Mouse (Mus musculus) neural tube, embryonic 15.5 days (tissue): ENCODE results near the gene Adam12. TPM values are rescaled to one million over a fixed set of nuclear protein-coding genes. Genes with fewer than 3 reads are reported as not detected.

ENCODE experiments used
- ATAC-seq: fragments of 200-750 bp; cut with Nextera tagmentation; 2 replicates; pipeline ENCODE4 v1.8.0; 2017; ENCODE audit warnings: mild to moderate bottlenecking, moderate TSS enrichment, moderate library complexity; ENCODE audit not compliant: low FRiP score
- H3K27ac ChIP-seq: fragments of 300-500 bp; sonication (generic); replicated peaks from 2 replicates; pipeline ENCODE4 v1.5.1; 2015; ENCODE audit warnings: mild to moderate bottlenecking, inconsistent platforms
- H3K27me3 ChIP-seq: fragments of 300-500 bp; sonication (generic); replicated peaks from 2 replicates; pipeline ENCODE4 v1.6.1; 2015; ENCODE audit warnings: inconsistent platforms
- H3K36me3 ChIP-seq: fragments of 300-500 bp; sonication (generic); 2 replicates; pipeline ENCODE4 v1.6.1; 2015; ENCODE audit warnings: inconsistent platforms
- H3K4me1 ChIP-seq: fragments of 300-500 bp; sonication (generic); 2 replicates; pipeline ENCODE4 v1.6.1; 2015; ENCODE audit warnings: inconsistent platforms
- H3K4me2 ChIP-seq: fragments of 300-500 bp; sonication (generic); 2 replicates; pipeline ENCODE4 v1.6.1; 2015; ENCODE audit warnings: inconsistent platforms, mild to moderate bottlenecking, moderate library complexity
- H3K4me3 ChIP-seq: fragments of 300-500 bp; sonication (generic); replicated peaks from 2 replicates; pipeline ENCODE4 v1.5.1; 2015; ENCODE audit warnings: mild to moderate bottlenecking, inconsistent platforms
- H3K9ac ChIP-seq: fragments of 300-500 bp; sonication (generic); replicated peaks from 2 replicates; pipeline ENCODE4 v1.6.1; 2015; ENCODE audit warnings: mild to moderate bottlenecking, inconsistent platforms
- H3K9me3 ChIP-seq: fragments of 300-500 bp; sonication (generic); replicated peaks from 2 replicates; pipeline ENCODE4 v1.6.1; 2016; ENCODE audit warnings: inconsistent platforms
- WGBS: fragments of 180-500 bp; shearing (Covaris S2); methylation state at CpG from one replicate; pipeline ENCODE4 v1.1.7; 2015; ENCODE audit warnings: mixed read lengths; 5-methylcytosine and 5-hydroxymethylcytosine counted together
- polyA plus RNA-seq: library from polyadenylated mRNA; unstranded; fragments of >200 nt; fragmentation: Nextera tagmentation; extraction: Ambion mirVana; gene quantifications from 2 replicates; pipeline ENCODE4 v1.2.1, GENCODE M21; 2015

Gene Adam12
- polyA plus RNA-seq, 1 experiment from 2014 or later: 3.7 TPM

DNA sequence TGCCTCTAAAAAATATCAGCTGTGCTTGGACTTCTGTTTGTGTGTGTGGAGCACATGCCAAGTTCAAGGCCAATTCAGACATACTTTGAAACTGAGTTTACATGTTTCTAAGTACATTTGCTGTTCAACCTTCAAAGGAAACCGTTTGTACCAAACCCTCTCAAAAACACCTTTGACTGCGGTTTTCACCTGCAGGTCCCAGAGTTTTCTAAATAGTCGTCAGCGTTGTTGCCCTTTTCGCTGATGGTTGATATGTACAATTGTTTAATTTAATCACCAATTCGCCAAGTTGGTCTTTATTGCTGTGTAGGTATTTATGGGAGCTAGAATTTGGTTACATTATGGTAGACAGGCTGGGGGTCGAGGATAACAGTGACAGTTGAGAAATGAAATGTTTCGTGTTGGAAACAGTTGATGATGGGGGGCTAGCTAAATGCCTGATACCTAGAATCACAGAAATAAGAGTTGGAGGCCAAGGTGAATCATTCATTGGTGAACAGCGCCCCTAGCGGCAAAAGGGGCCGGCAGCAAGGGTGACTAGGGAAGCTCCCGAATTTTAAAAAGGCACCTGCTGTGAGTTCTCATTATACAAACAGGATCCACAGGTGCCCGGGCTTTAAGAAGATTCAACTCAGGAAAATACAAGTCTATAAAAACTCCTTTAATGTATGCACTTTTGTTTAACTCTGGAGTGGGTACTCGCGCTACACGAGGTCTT, 8.3 kb downstream of the Adam12 start:
- Histone ChIP-seq H3K27me3 (peaks cover 21% of the 10 kb centered on the region; the same call in 1 of the 2 replicates), H3K36me3 (no peaks in the 10 kb centered on the region), H3K4me3 (peak overlapping the region; percentile 68), H3K27ac (no peak overlapping the region), H3K4me1 (peaks cover 29% of the 10 kb centered on the region), H3K9me3 (no peaks in the 10 kb centered on the region), H3K9ac (peak overlapping the region; percentile 59; the same call in 1 of the 2 replicates), H3K4me2 (peak overlapping the region; percentile 96)
- 29% methylated on average over 16 of the region's 16 CpGs for WGBS
- no peak for ATAC-seq

DNA sequence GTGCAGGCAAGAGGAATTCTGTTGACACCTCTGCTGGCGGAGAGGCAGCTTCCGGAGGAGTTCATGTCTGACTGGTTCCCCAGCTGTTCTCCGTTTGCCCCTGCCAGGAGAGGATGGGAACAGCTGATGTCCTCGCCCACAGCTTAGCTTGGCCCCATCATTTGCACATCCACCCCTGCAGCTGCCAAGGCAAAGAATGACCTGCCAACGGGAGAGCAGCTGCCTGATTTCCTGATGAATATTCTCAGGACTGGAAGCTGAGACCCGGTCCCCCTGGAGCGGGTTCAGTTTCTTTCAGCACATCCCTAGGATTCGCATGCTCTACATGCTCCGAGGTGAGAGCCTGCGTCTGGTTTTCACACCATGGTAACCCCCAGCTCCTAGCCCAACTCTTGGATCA, 24.0 kb downstream of the Adam12 start:
- no peaks in the 10 kb centered on the region for H3K36me3 ChIP-seq
- H3K9ac ChIP-seq: no peak overlapping the region
- H3K4me1 ChIP-seq: 0 out of 2 replicates have a peak, but pooled peaks cover 3% of the 10 kb centered on the region
- no peak overlapping the region for H3K27ac ChIP-seq
- no peak overlapping the region for H3K4me3 ChIP-seq
- WGBS: 43% methylated on average over 10 of the region's 10 CpGs
- no peaks in the 10 kb centered on the region for H3K27me3 ChIP-seq
- no peak for ATAC-seq
- no peaks in the 10 kb centered on the region for H3K9me3 ChIP-seq
- no peak overlapping the region for H3K4me2 ChIP-seq

- peaks cover 4% of the 10 kb centered on the region; the same call in 1 of the 2 replicates for H3K4me1 ChIP-seq
- H3K9ac ChIP-seq: no peak overlapping the region
- H3K27ac ChIP-seq: no peak overlapping the region
- H3K36me3 ChIP-seq: no peaks in the 10 kb centered on the region
- 27% methylated on average over 3 of the region's 3 CpGs for WGBS
- H3K4me2 ChIP-seq: no peak overlapping the region
- ATAC-seq: no peak
- H3K9me3 ChIP-seq: no peaks in the 10 kb centered on the region
- no peak overlapping the region for H3K4me3 ChIP-seq
- no peaks in the 10 kb centered on the region for H3K27me3 ChIP-seq
Observed at GRCm38 (mm10) chr7:134193089-134193488, 38.9 kb downstream of the Adam12 start.

- Histone ChIP-seq H3K4me2 (no peak overlapping the region), H3K4me1 (peaks cover 4% of the 10 kb centered on the region), H3K27ac (no peak overlapping the region), H3K9ac (no peak overlapping the region), H3K9me3 (no peaks in the 10 kb centered on the region), H3K27me3 (no peaks in the 10 kb centered on the region), H3K36me3 (no peaks in the 10 kb centered on the region), H3K4me3 (no peak overlapping the region)
- WGBS: 86% methylated on average over 6 of the region's 6 CpGs
- no peak for ATAC-seq
Observed at GRCm38 (mm10) chr7:134190101-134190500, 41.8 kb downstream of the Adam12 start.

DNA sequence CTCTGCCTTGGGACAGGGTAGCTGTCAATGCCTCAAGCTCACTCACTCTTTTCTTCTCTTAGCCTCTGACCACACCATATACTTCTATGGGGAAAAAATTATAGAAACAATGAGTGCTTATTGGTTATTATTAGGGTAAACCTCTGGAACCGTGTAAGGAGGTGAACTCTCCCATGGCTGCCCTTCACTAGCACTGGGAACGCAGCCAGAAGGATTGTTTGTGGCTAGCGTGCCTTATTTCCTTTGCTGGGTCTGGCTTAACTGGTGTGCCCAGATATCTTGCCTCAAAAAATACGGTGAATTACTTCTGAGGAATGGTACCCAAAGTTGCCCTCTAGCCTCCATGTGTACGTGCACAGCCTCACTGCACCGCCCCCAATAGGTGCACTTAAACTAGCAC, 43.4 kb downstream of the Adam12 start:
- no peak overlapping the region for H3K4me2 ChIP-seq
- ATAC-seq: no peak
- WGBS: 76% methylated on average over 6 of the region's 6 CpGs
- peaks cover 4% of the 10 kb centered on the region for H3K4me1 ChIP-seq
- H3K9ac ChIP-seq: no peak overlapping the region
- no peaks in the 10 kb centered on the region for H3K9me3 ChIP-seq
- H3K27ac ChIP-seq: no peak overlapping the region
- no peaks in the 10 kb centered on the region for H3K27me3 ChIP-seq
- no peak overlapping the region for H3K4me3 ChIP-seq
- no peaks in the 10 kb centered on the region for H3K36me3 ChIP-seq

DNA sequence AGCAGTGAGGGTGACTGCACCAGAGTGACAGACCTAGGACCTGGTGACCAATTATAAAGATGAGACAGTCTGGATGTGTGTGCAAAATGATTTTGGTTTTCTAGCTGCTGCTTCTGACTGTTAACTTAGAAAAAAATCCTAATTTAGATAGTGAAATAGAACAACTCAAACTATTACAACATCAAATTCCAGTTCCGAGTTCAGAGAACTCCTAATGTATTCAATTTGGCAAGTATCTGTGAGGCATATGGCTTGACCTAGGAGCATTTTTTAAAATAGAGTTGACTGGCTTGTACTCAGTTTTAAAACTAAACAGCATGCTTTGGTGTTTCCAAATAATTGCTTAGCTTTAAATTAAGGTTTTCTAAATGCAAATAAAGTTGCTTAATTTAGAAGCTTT, 44.0 kb downstream of the Adam12 start:
- Histone ChIP-seq H3K9me3 (no peaks in the 10 kb centered on the region), H3K4me2 (no peak overlapping the region), H3K27me3 (no peaks in the 10 kb centered on the region), H3K27ac (no peak overlapping the region), H3K9ac (no peak overlapping the region), H3K4me3 (no peak overlapping the region), H3K4me1 (peaks cover 4% of the 10 kb centered on the region), H3K36me3 (no peaks in the 10 kb centered on the region)
- no peak for ATAC-seq
- WGBS: 79% methylated on average over 1 of the region's 1 CpGs

GRCm38 (mm10) chr7:134186497-134186896, 45.4 kb downstream of the Adam12 start:
- Histone ChIP-seq H3K27ac (no peak overlapping the region), H3K9me3 (no peaks in the 10 kb centered on the region), H3K4me2 (no peak overlapping the region), H3K27me3 (no peaks in the 10 kb centered on the region), H3K9ac (no peak overlapping the region), H3K4me3 (no peak overlapping the region), H3K4me1 (peaks cover 6% of the 10 kb centered on the region), H3K36me3 (no peaks in the 10 kb centered on the region)
- WGBS: 62% methylated on average over 10 of the region's 10 CpGs
- ATAC-seq: no peak

DNA sequence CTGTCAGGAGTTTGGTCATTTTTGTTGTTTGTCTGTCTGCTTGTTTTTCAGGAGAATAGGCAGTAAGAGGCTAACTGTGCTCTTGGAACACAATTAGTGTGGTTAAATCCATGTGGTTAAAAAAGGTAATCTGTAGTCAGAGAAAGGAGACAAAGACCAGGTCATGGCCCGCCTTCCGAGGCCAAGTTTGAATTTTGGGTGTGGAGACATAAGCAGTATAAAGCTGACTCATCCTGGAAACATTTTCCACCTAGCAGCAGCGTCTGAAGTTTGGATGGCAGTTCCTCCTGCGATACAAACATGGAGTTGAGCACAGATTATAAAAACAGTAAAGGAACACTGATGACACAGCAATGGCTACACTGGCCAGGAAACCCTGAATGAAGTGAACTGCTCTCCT, 46.2 kb downstream of the Adam12 start:
- ATAC-seq: no peak
- Histone ChIP-seq H3K4me1 (peaks cover 13% of the 10 kb centered on the region), H3K4me2 (no peak overlapping the region), H3K4me3 (no peak overlapping the region), H3K36me3 (no peaks in the 10 kb centered on the region), H3K27me3 (no peaks in the 10 kb centered on the region), H3K9me3 (no peaks in the 10 kb centered on the region), H3K9ac (no peak overlapping the region), H3K27ac (no peak overlapping the region)
- 92% methylated on average over 4 of the region's 4 CpGs for WGBS

DNA sequence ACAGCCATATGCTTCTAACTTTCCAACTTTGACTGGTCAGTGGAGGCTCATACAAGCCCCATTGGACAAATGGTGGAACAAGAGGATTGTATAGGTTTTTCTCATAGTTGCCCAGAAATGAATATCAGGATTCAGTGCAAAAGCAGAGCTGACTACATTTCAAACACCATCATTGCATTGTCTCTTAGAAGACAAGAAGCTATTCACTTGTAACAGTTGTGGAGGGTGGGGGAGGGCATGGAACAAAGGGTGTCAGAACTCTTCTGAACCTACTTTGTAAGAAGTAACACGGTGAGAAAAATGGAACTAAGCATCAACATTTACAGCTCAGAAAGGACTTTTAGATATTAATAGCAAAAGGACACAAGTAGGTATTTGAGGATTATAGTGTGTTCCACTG, 50.2 kb downstream of the Adam12 start:
- H3K9me3 ChIP-seq: no peaks in the 10 kb centered on the region
- no peak overlapping the region for H3K27ac ChIP-seq
- no peak overlapping the region for H3K4me2 ChIP-seq
- no peak overlapping the region for H3K9ac ChIP-seq
- no peak for ATAC-seq
- no peaks in the 10 kb centered on the region for H3K27me3 ChIP-seq
- peaks cover 13% of the 10 kb centered on the region for H3K4me1 ChIP-seq
- WGBS: 50% methylated on average over 1 of the region's 1 CpGs
- no peaks in the 10 kb centered on the region for H3K36me3 ChIP-seq
- no peak overlapping the region for H3K4me3 ChIP-seq

DNA sequence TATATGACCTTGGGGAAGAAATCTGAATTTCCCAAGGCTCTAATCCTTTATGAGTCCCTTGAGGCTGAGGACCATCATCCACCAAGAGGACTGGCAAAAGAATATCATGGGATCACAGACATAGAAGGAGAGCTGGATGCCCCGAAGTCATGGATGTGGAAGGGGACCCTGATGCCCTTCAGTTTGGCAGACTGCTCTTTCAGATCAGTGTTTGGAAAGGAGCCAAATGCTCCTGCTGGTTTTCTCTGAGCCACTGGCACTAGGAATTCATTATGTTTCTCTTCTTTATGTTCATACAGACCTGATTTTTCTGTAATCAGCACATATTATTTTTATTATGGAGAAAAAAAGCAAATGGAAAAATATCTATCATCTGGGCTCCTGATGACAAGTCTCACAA, 50.9 kb downstream of the Adam12 start:
- WGBS: 52% methylated on average over 1 of the region's 1 CpGs
- H3K36me3 ChIP-seq: no peaks in the 10 kb centered on the region

DNA sequence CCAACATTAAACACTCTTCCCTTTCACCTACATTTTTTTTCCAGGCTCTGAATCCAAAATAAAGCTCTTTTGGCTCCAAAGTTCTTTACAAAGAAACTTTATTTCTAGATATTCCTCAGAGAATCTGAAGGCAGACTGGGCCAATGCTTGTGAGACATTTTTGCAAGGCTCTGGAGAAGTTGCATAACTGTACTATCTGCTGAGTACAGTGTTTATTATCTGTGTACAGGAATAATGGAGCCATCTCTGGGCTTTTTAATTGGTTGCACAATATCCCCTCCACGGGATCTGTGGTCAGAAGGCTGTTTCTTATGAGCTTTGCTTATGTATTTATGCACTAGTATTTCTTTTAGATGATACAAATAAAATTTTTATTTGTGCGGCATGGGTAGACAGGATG, 54.9 kb downstream of the Adam12 start:
- WGBS: 72% methylated on average over 2 of the region's 2 CpGs
- no peak for ATAC-seq

More for the DNA sequence above, 50.9 kb downstream of the Adam12 start:
- Histone ChIP-seq H3K9me3 (no peaks in the 10 kb centered on the region), H3K4me2 (no peak overlapping the region), H3K9ac (no peak overlapping the region), H3K4me1 (peaks cover 13% of the 10 kb centered on the region), H3K27ac (0 out of 2 replicates have a peak overlapping the region, but pooled peaks have one; percentile 28), H3K4me3 (no peak overlapping the region), H3K27me3 (no peaks in the 10 kb centered on the region)
- no peak for ATAC-seq

GRCm38 (mm10) chr7:134175201-134175600, 56.7 kb downstream of the Adam12 start:
- H3K4me1 ChIP-seq: no peaks in the 10 kb centered on the region
- H3K9me3 ChIP-seq: no peaks in the 10 kb centered on the region
- no peak overlapping the region for H3K4me2 ChIP-seq
- no peaks in the 10 kb centered on the region for H3K36me3 ChIP-seq
- H3K27ac ChIP-seq: no peak overlapping the region
- no peak overlapping the region for H3K9ac ChIP-seq
- no peak overlapping the region for H3K4me3 ChIP-seq
- no peak for ATAC-seq
- H3K27me3 ChIP-seq: no peaks in the 10 kb centered on the region
- 89% methylated on average over 4 of the region's 4 CpGs for whole genome bisulfite sequencing

More for the DNA sequence above, 54.9 kb downstream of the Adam12 start:
- Histone ChIP-seq H3K27ac (no peak overlapping the region), H3K4me3 (no peak overlapping the region), H3K9ac (no peak overlapping the region), H3K9me3 (no peaks in the 10 kb centered on the region), H3K4me1 (peaks cover 13% of the 10 kb centered on the region), H3K36me3 (no peaks in the 10 kb centered on the region), H3K4me2 (no peak overlapping the region), H3K27me3 (no peaks in the 10 kb centered on the region)
